Mouse (Mus musculus) MEL (cell line): ENCODE data around the gene Tex2. TPM values are rescaled to one million over a fixed set of nuclear protein-coding genes. Genes with fewer than 3 reads are reported as not detected.

Experiments used
- DNase-seq: peaks from one replicate; pipeline ENCODE4 v3.0.0; 2011; ENCODE audit warnings: low read depth, low spot score
- H3K27ac ChIP-seq: 2 replicates; pipeline ENCODE4 v1.5.1; 2012; ENCODE audit warnings: low read depth, mild to moderate bottlenecking, control low read depth, low read length, moderate library complexity; ENCODE audit not compliant: control insufficient read depth
- H3K27me3 ChIP-seq, 2 experiments: fragments of 150-350 bp in 1 of 2; sonication (generic) in 1 of 2; 2 replicates each; pipeline ENCODE4 v1.6.1; 2012; ENCODE audit warnings: low read length in 2 of 2, mild to moderate bottlenecking in 2 of 2, improper control_type of control experiment in 1 of 2, moderate library complexity in 1 of 2; ENCODE audit not compliant: insufficient read depth in 2 of 2, control insufficient read depth in 1 of 2
- H3K36me3 ChIP-seq, 2 experiments: 2 replicates each; pipeline ENCODE4 v1.6.1; 2012 to 2014; ENCODE audit warnings: low read length in 2 of 2, improper control_type of control experiment in 1 of 2, inconsistent platforms in 1 of 2, mild to moderate bottlenecking in 1 of 2; ENCODE audit not compliant: insufficient read depth in 2 of 2, control insufficient read depth in 1 of 2
- H3K4me1 ChIP-seq, 2 experiments: fragments of 150-350 bp in 1 of 2; sonication (generic) in 1 of 2; 2 replicates each; pipeline ENCODE4 v1.6.1; 2012; ENCODE audit warnings: low read length in 2 of 2, improper control_type of control experiment in 1 of 2, mild to moderate bottlenecking in 1 of 2; ENCODE audit not compliant: insufficient read depth in 2 of 2, control insufficient read depth in 1 of 2
- H3K4me3 ChIP-seq, 2 experiments: fragments of 150-350 bp in 1 of 2; sonication (generic) in 1 of 2; 2 replicates each; pipeline ENCODE4 v1.5.1; 2012; ENCODE audit warnings: low read depth in 2 of 2, low read length in 2 of 2, mild to moderate bottlenecking in 2 of 2, moderate library complexity in 2 of 2, control low read depth in 1 of 2, improper control_type of control experiment in 1 of 2; ENCODE audit not compliant: control insufficient read depth in 1 of 2, insufficient read depth in 1 of 2
- H3K79me2 ChIP-seq: 2 replicates; pipeline ENCODE4 v1.6.1; 2012; ENCODE audit warnings: mild to moderate bottlenecking, low read length, moderate library complexity; ENCODE audit not compliant: control insufficient read depth, poor library complexity, insufficient read depth
- H3K9ac ChIP-seq: 2 replicates; pipeline ENCODE4 v1.6.1; 2012; ENCODE audit warnings: low read depth, mild to moderate bottlenecking, control low read depth, low read length, moderate library complexity; ENCODE audit not compliant: control insufficient read depth, poor library complexity, severe bottlenecking
- H3K9me3 ChIP-seq: fragments of 150-350 bp; sonication (generic); replicated peaks from 2 replicates; pipeline ENCODE4 v1.6.1; 2012; ENCODE audit warnings: mild to moderate bottlenecking, low read length, improper control_type of control experiment, moderate library complexity; ENCODE audit not compliant: insufficient read depth
- BHLHE40 ChIP-seq: IDR thresholded peaks from 2 replicates; pipeline ENCODE4 v1.6.1; 2012; ENCODE audit warnings: low read depth, mild to moderate bottlenecking, inconsistent platforms, low read length, improper control_type of control experiment, borderline replicate concordance
- CHD1 ChIP-seq: IDR thresholded peaks from 2 replicates; pipeline ENCODE4 v1.6.1; 2012; ENCODE audit warnings: low read depth, mild to moderate bottlenecking, inconsistent platforms, low read length, improper control_type of control experiment
- CTCF ChIP-seq, 3 experiments: IDR thresholded peaks in 2 of 3; conservative IDR thresholded peaks in 1 of 3; 2 replicates each; pipeline ENCODE4 v1.5.1; 2011 to 2012; ENCODE audit warnings: low read length in 3 of 3, low read depth in 2 of 3, mild to moderate bottlenecking in 2 of 3, improper control_type of control experiment in 1 of 3, inconsistent platforms in 1 of 3, mixed read lengths in 1 of 3, moderate library complexity in 1 of 3; ENCODE audit not compliant: control insufficient read depth in 1 of 3, insufficient read depth in 1 of 3, poor library complexity in 1 of 3, severe bottlenecking in 1 of 3
- E2F4 ChIP-seq: IDR thresholded peaks from 2 replicates; pipeline ENCODE4 v1.6.1; 2011; ENCODE audit warnings: low read depth, low read length, improper control_type of control experiment, borderline replicate concordance
- EP300 ChIP-seq, 2 experiments: IDR thresholded peaks; 2 replicates each; pipeline ENCODE4 v1.6.1; 2011; ENCODE audit warnings: improper control_type of control experiment in 2 of 2, low read length in 2 of 2, low read depth in 1 of 2, mild to moderate bottlenecking in 1 of 2
- ETS1 ChIP-seq: IDR thresholded peaks from 2 replicates; pipeline ENCODE4 v1.6.1; 2012; ENCODE audit warnings: low read depth, mild to moderate bottlenecking, inconsistent platforms, low read length, improper control_type of control experiment, moderate library complexity
- GATA1 ChIP-seq: IDR thresholded peaks from 2 replicates; pipeline ENCODE4 v1.6.1; 2011; ENCODE audit warnings: low read depth, low read length, improper control_type of control experiment
- JUND ChIP-seq: IDR thresholded peaks from 2 replicates; pipeline ENCODE4 v1.6.1; 2011; ENCODE audit warnings: low read depth, mild to moderate bottlenecking, improper control_type of control experiment, low read length
- KAT2A ChIP-seq: conservative IDR thresholded peaks from 2 replicates; pipeline ENCODE4 v1.6.1; 2012; ENCODE audit warnings: low read depth, low read length, improper control_type of control experiment, inconsistent platforms
- MAFK ChIP-seq: IDR thresholded peaks from 2 replicates; pipeline ENCODE4 v1.6.1; 2011; ENCODE audit warnings: low read depth, mild to moderate bottlenecking, low read length, improper control_type of control experiment, borderline replicate concordance
- MAZ ChIP-seq: IDR thresholded peaks from 2 replicates; pipeline ENCODE4 v1.6.1; 2012; ENCODE audit warnings: low read depth, mild to moderate bottlenecking, inconsistent platforms, low read length, improper control_type of control experiment
- MXI1 ChIP-seq: IDR thresholded peaks from 2 replicates; pipeline ENCODE4 v1.6.1; 2011; ENCODE audit warnings: mild to moderate bottlenecking, low read depth, low read length, improper control_type of control experiment
- NELFE ChIP-seq: IDR thresholded peaks from 2 replicates; pipeline ENCODE4 v1.6.1; 2011; ENCODE audit warnings: low read depth, low read length, improper control_type of control experiment
- RAD21 ChIP-seq: IDR thresholded peaks from 2 replicates; pipeline ENCODE4 v1.6.1; 2011; ENCODE audit warnings: mild to moderate bottlenecking, low read depth, low read length, improper control_type of control experiment
- SIN3A ChIP-seq: IDR thresholded peaks from 2 replicates; pipeline ENCODE4 v1.6.1; 2012; ENCODE audit warnings: low read length, improper control_type of control experiment, inconsistent platforms
- SMC3 ChIP-seq: IDR thresholded peaks from 2 replicates; pipeline ENCODE4 v1.6.1; 2011; ENCODE audit warnings: low read depth, low read length, improper control_type of control experiment
- TBP ChIP-seq: IDR thresholded peaks from 2 replicates; pipeline ENCODE4 v1.8.0; 2011; ENCODE audit warnings: low read depth, low read length, improper control_type of control experiment
- UBTF ChIP-seq: IDR thresholded peaks from 2 replicates; pipeline ENCODE4 v1.6.1; 2012; ENCODE audit warnings: low read depth, mild to moderate bottlenecking, inconsistent platforms, low read length, improper control_type of control experiment, moderate library complexity, borderline replicate concordance; ENCODE audit not compliant: insufficient read depth
- USF1 ChIP-seq: IDR thresholded peaks from 2 replicates; pipeline ENCODE4 v1.6.1; 2014; ENCODE audit warnings: low read depth, mild to moderate bottlenecking, inconsistent platforms, low read length, improper control_type of control experiment, moderate library complexity
- USF2 ChIP-seq, 2 experiments: IDR thresholded peaks; 2 replicates each; pipeline ENCODE4 v1.6.1; 2011 to 2012; ENCODE audit warnings: improper control_type of control experiment in 2 of 2, low read length in 2 of 2, borderline replicate concordance in 1 of 2, inconsistent platforms in 1 of 2, low read depth in 1 of 2, mild to moderate bottlenecking in 1 of 2; ENCODE audit not compliant: insufficient read depth in 1 of 2
- ZKSCAN1 ChIP-seq: IDR thresholded peaks from 2 replicates; pipeline ENCODE4 v1.6.1; 2012; ENCODE audit warnings: low read depth, mild to moderate bottlenecking, inconsistent platforms, low read length, improper control_type of control experiment, moderate library complexity
- ZMIZ1 ChIP-seq: IDR thresholded peaks from 2 replicates; pipeline ENCODE4 v1.6.1; 2012; ENCODE audit warnings: low read depth, mild to moderate bottlenecking, inconsistent platforms, low read length, improper control_type of control experiment, moderate library complexity
- ZNF384 ChIP-seq: IDR thresholded peaks from 2 replicates; pipeline ENCODE4 v1.6.1; 2012; ENCODE audit warnings: low read depth, mild to moderate bottlenecking, inconsistent platforms, low read length, improper control_type of control experiment
- polyA plus RNA-seq, 2 experiments: library from polyadenylated mRNA; stranded (reverse) in 1 of 2; unstranded in 1 of 2; fragments of >175 nt in 1 of 2; fragments of >200 nt in 1 of 2; gene quantifications; 2 replicates each; pipeline versions ENCODE4 v1.2.1 to v1.2.4; 2012; ENCODE audit warnings: low replicate concordance in 2 of 2, low read depth in 1 of 2; ENCODE audit not compliant: insufficient read length in 2 of 2, insufficient read depth in 1 of 2, missing spikeins in 1 of 2
- total RNA-seq: library from RNA; depleted of rRNA; stranded (reverse); fragments of 300-350 nt; gene quantifications from 2 replicates; pipeline ENCODE4 v1.2.3, GENCODE M21; 2012

The Tex2 gene
- total and polyA plus RNA-seq, 3 experiments: 13.7 to 24.8 TPM; not detected in 1

GRCm38 (mm10) chr11:106587786-106588519, 25.3 kb downstream of the Tex2 start:
- Histone ChIP-seq H3K9me3 (no peaks in the 10 kb centered on the region), H3K36me3 (no peaks in the 10 kb centered on the region)
- no peak for DNase-seq

DNA sequence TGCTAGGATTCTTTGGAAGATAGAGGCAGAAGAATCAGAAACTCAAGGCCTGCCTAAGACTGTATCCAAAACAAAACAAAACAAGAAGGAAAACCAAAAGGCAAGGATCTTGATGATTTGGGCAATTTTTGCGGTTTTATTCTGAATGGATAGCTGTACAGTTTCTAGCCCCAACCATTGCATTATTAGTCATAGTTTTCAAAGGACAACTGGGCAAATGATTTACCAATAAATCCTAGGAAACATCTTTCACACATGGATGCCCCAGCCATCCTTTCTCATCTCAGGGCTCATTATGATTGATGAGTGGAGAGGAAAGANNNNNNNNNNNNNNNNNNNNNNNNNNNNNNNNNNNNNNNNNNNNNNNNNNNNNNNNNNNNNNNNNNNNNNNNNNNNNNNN, 29.4 kb downstream of the Tex2 start:
- no peaks in the 10 kb centered on the region; a peak in 1 of 4 replicates for H3K4me1 ChIP-seq
- no peak for TF ChIP-seq RAD21
- no peak for TF ChIP-seq CTCF (IDR thresholded peaks at IDR 0.05 in 2 of 3, conservative IDR thresholded peaks at IDR 0.05 in 1 of 3; ENCODE audit: control insufficient read depth in 1 of 3, insufficient read depth in 1 of 3, low read depth in 2 of 3, low read length in 3 of 3, poor library complexity in 1 of 3, severe bottlenecking in 1 of 3)
- TF ChIP-seq ZKSCAN1: no peak
- no peak for TF ChIP-seq ZMIZ1
- no peak for TF ChIP-seq CHD1
- no peak for TF ChIP-seq ZNF384
- TF ChIP-seq GATA1: no peak
- no peak for TF ChIP-seq EP300 (IDR thresholded peaks at IDR 0.05; ENCODE audit: low read depth in 1 of 2, low read length in 2 of 2)
- no peaks in the 10 kb centered on the region for H3K36me3 ChIP-seq
- H3K9ac ChIP-seq: no peak overlapping the region
- no peak for DNase-seq
- H3K79me2 ChIP-seq: no peaks in the 10 kb centered on the region; the same call in 1 of the 2 replicates
- no peaks in the 10 kb centered on the region for H3K9me3 ChIP-seq
- no peaks in the 10 kb centered on the region for H3K27me3 ChIP-seq
- H3K4me3 ChIP-seq: no peak overlapping the region
- no peak overlapping the region for H3K27ac ChIP-seq

More at GRCm38 (mm10) chr11:106587786-106588519, 25.3 kb downstream of the Tex2 start:
- no peaks in the 10 kb centered on the region for H3K27me3 ChIP-seq
- H3K9ac ChIP-seq: no peak overlapping the region
- no peak overlapping the region for H3K4me3 ChIP-seq
- H3K4me1 ChIP-seq: no peaks in the 10 kb centered on the region; a peak in 1 of 4 replicates
- TF ChIP-seq ZMIZ1 (no peak), SMC3 (no peak), KAT2A (no peak), E2F4 (no peak), BHLHE40 (no peak), NELFE (no peak), USF1 (no peak), MXI1 (no peak), UBTF (no peak), SIN3A (no peak), MAZ (no peak), USF2 (IDR thresholded peaks at IDR 0.05; ENCODE audit: borderline replicate concordance in 1 of 2, insufficient read depth in 1 of 2, low read depth in 1 of 2, low read length in 2 of 2) (no peak), TBP (no peak), ZKSCAN1 (no peak), ETS1 (no peak), MAFK (no peak), JUND (no peak)
- no peaks in the 10 kb centered on the region; the same call in 1 of the 2 replicates for H3K79me2 ChIP-seq
- no peak overlapping the region for H3K27ac ChIP-seq
